Mouse (Mus musculus): ENCODE data around the gene Ctnnbip1. TPM values are rescaled to one million over a fixed set of nuclear protein-coding genes. Genes with fewer than 3 reads are reported as not detected.

The Ctnnbip1 gene
- polyA plus RNA-seq, 1 experiment from 2014 or later = 71.4 TPM

GRCm38 (mm10) chr4:149527621-149528354 is 9.8 kb downstream of the Ctnnbip1 start:
- ATAC-seq (ENCODE audit: low FRiP score, low TSS enrichment) = no peak
- 59% methylated on average over 15 of the region's 15 CpGs for WGBS
- Histone ChIP-seq H3K27ac (ENCODE audit: low read depth, low read length) (peak overlapping the region; percentile 51; the same call in 1 of the 2 replicates), H3K27me3 (ENCODE audit: control insufficient read depth, insufficient read depth, low read length) (no peaks in the 10 kb centered on the region), H3K4me3 (ENCODE audit: low read length) (no peak overlapping the region), H3K36me3 (ENCODE audit: control insufficient read depth, insufficient read depth, low read length) (no peaks in the 10 kb centered on the region; the same call in 1 of the 2 replicates), H3K4me2 (replicated peaks; ENCODE audit: low read depth, low read length) (no peak overlapping the region), H3K9ac (ENCODE audit: low read depth, low read length) (no peak overlapping the region), H3K4me1 (ENCODE audit: control insufficient read depth, insufficient read depth, low read length) (peaks cover 40% of the 10 kb centered on the region), H3K9me3 (ENCODE audit: control insufficient read depth, low read length) (no peaks in the 10 kb centered on the region)

GRCm38 (mm10) chr4:149529691-149530090 is 11.7 kb downstream of the Ctnnbip1 start:
- Histone ChIP-seq H3K9ac (ENCODE audit: low read depth, low read length) (no peak overlapping the region), H3K27me3 (ENCODE audit: control insufficient read depth, insufficient read depth, low read length) (no peaks in the 10 kb centered on the region), H3K9me3 (ENCODE audit: control insufficient read depth, low read length) (no peaks in the 10 kb centered on the region), H3K27ac (ENCODE audit: low read depth, low read length) (peak overlapping the region; percentile 59; the same call in 1 of the 2 replicates), H3K4me1 (ENCODE audit: control insufficient read depth, insufficient read depth, low read length) (peaks cover 40% of the 10 kb centered on the region), H3K4me2 (replicated peaks; ENCODE audit: low read depth, low read length) (no peak overlapping the region), H3K4me3 (ENCODE audit: low read length) (no peak overlapping the region), H3K36me3 (ENCODE audit: control insufficient read depth, insufficient read depth, low read length) (no peaks in the 10 kb centered on the region)
- ATAC-seq (ENCODE audit: low FRiP score, low TSS enrichment) = peak; percentile 19; the same call in 1 of the 2 replicates
- 31% methylated on average over 6 of the region's 6 CpGs for WGBS

- ATAC-seq (ENCODE audit: low FRiP score, low TSS enrichment) = no peak
- no peaks in the 10 kb centered on the region; the same call in 1 of the 2 replicates for H3K36me3 ChIP-seq (ENCODE audit: control insufficient read depth, insufficient read depth, low read length)
- no peaks in the 10 kb centered on the region for H3K27me3 ChIP-seq (ENCODE audit: control insufficient read depth, insufficient read depth, low read length)
- no peaks in the 10 kb centered on the region for H3K4me1 ChIP-seq (ENCODE audit: control insufficient read depth, insufficient read depth, low read length)
- no peak overlapping the region for H3K27ac ChIP-seq (ENCODE audit: low read depth, low read length)
- 84% methylated on average over 8 of the region's 8 CpGs for WGBS
- no peak overlapping the region for H3K4me2 ChIP-seq (replicated peaks; ENCODE audit: low read depth, low read length)
- H3K9ac ChIP-seq (ENCODE audit: low read depth, low read length) = no peak overlapping the region
- H3K9me3 ChIP-seq (ENCODE audit: control insufficient read depth, low read length) = no peaks in the 10 kb centered on the region
- no peak overlapping the region for H3K4me3 ChIP-seq (ENCODE audit: low read length)
Observed at GRCm38 (mm10) chr4:149539441-149539840, 21.4 kb downstream of the Ctnnbip1 start.

GRCm38 (mm10) chr4:149541935-149542334 is 23.9 kb downstream of the Ctnnbip1 start:
- WGBS = 78% methylated on average over 5 of the region's 5 CpGs
- Histone ChIP-seq H3K4me1 (ENCODE audit: control insufficient read depth, insufficient read depth, low read length) (no peaks in the 10 kb centered on the region), H3K27me3 (ENCODE audit: control insufficient read depth, insufficient read depth, low read length) (no peaks in the 10 kb centered on the region), H3K36me3 (ENCODE audit: control insufficient read depth, insufficient read depth, low read length) (peaks cover 12% of the 10 kb centered on the region), H3K4me3 (ENCODE audit: low read length) (no peak overlapping the region), H3K27ac (ENCODE audit: low read depth, low read length) (no peak overlapping the region), H3K9me3 (ENCODE audit: control insufficient read depth, low read length) (no peaks in the 10 kb centered on the region), H3K4me2 (replicated peaks; ENCODE audit: low read depth, low read length) (no peak overlapping the region), H3K9ac (ENCODE audit: low read depth, low read length) (no peak overlapping the region)
- no peak for ATAC-seq (ENCODE audit: low FRiP score, low TSS enrichment)

- Histone ChIP-seq H3K27me3 (ENCODE audit: control insufficient read depth, insufficient read depth, low read length) (no peaks in the 10 kb centered on the region), H3K4me1 (ENCODE audit: control insufficient read depth, insufficient read depth, low read length) (no peaks in the 10 kb centered on the region), H3K4me2 (replicated peaks; ENCODE audit: low read depth, low read length) (no peak overlapping the region), H3K36me3 (ENCODE audit: control insufficient read depth, insufficient read depth, low read length) (peaks cover 12% of the 10 kb centered on the region), H3K9ac (ENCODE audit: low read depth, low read length) (no peak overlapping the region), H3K27ac (ENCODE audit: low read depth, low read length) (no peak overlapping the region), H3K9me3 (ENCODE audit: control insufficient read depth, low read length) (no peaks in the 10 kb centered on the region), H3K4me3 (ENCODE audit: low read length) (no peak overlapping the region)
- 82% methylated on average over 12 of the region's 12 CpGs for WGBS
- no peak for ATAC-seq (ENCODE audit: low FRiP score, low TSS enrichment)
Observed at GRCm38 (mm10) chr4:149542431-149542830, 24.4 kb downstream of the Ctnnbip1 start.

- ATAC-seq (ENCODE audit: low FRiP score, low TSS enrichment) = 0 out of 2 replicates have a peak, but pooled peaks have one; percentile 5
- H3K4me3 ChIP-seq (ENCODE audit: low read length) = no peak overlapping the region
- no peaks in the 10 kb centered on the region for H3K4me1 ChIP-seq (ENCODE audit: control insufficient read depth, insufficient read depth, low read length)
- H3K27me3 ChIP-seq (ENCODE audit: control insufficient read depth, insufficient read depth, low read length) = no peaks in the 10 kb centered on the region
- 53% methylated on average over 10 of the region's 10 CpGs for WGBS
- no peak overlapping the region for H3K4me2 ChIP-seq (replicated peaks; ENCODE audit: low read depth, low read length)
- peaks cover 12% of the 10 kb centered on the region for H3K36me3 ChIP-seq (ENCODE audit: control insufficient read depth, insufficient read depth, low read length)
- H3K27ac ChIP-seq (ENCODE audit: low read depth, low read length) = no peak overlapping the region
- no peaks in the 10 kb centered on the region for H3K9me3 ChIP-seq (ENCODE audit: control insufficient read depth, low read length)
- no peak overlapping the region for H3K9ac ChIP-seq (ENCODE audit: low read depth, low read length)
Observed at GRCm38 (mm10) chr4:149542927-149543553, 25.0 kb downstream of the Ctnnbip1 start.

GRCm38 (mm10) chr4:149544892-149545291 is 26.9 kb downstream of the Ctnnbip1 start:
- Histone ChIP-seq H3K4me1 (ENCODE audit: control insufficient read depth, insufficient read depth, low read length) (no peaks in the 10 kb centered on the region), H3K4me2 (replicated peaks; ENCODE audit: low read depth, low read length) (no peak overlapping the region), H3K36me3 (ENCODE audit: control insufficient read depth, insufficient read depth, low read length) (peaks cover 16% of the 10 kb centered on the region), H3K9me3 (ENCODE audit: control insufficient read depth, low read length) (no peaks in the 10 kb centered on the region), H3K4me3 (ENCODE audit: low read length) (no peak overlapping the region), H3K27me3 (ENCODE audit: control insufficient read depth, insufficient read depth, low read length) (no peaks in the 10 kb centered on the region), H3K27ac (ENCODE audit: low read depth, low read length) (0 out of 2 replicates have a peak overlapping the region, but pooled peaks have one; percentile 6), H3K9ac (ENCODE audit: low read depth, low read length) (no peak overlapping the region)
- ATAC-seq (ENCODE audit: low FRiP score, low TSS enrichment) = peak; percentile 48
- WGBS = 57% methylated on average over 8 of the region's 8 CpGs

GRCm38 (mm10) chr4:149546797-149547444 is 28.9 kb downstream of the Ctnnbip1 start:
- Histone ChIP-seq H3K36me3 (ENCODE audit: control insufficient read depth, insufficient read depth, low read length) (peaks cover 16% of the 10 kb centered on the region), H3K9ac (ENCODE audit: low read depth, low read length) (no peak overlapping the region), H3K4me1 (ENCODE audit: control insufficient read depth, insufficient read depth, low read length) (no peaks in the 10 kb centered on the region), H3K4me3 (ENCODE audit: low read length) (no peak overlapping the region), H3K27me3 (ENCODE audit: control insufficient read depth, insufficient read depth, low read length) (no peaks in the 10 kb centered on the region), H3K9me3 (ENCODE audit: control insufficient read depth, low read length) (no peaks in the 10 kb centered on the region), H3K27ac (ENCODE audit: low read depth, low read length) (no peak overlapping the region), H3K4me2 (replicated peaks; ENCODE audit: low read depth, low read length) (no peak overlapping the region)
- 68% methylated on average over 9 of the region's 9 CpGs for WGBS
- no peak for ATAC-seq (ENCODE audit: low FRiP score, low TSS enrichment)

- Histone ChIP-seq H3K9me3 (ENCODE audit: control insufficient read depth, low read length) (no peaks in the 10 kb centered on the region), H3K4me3 (ENCODE audit: low read length) (no peak overlapping the region), H3K4me1 (ENCODE audit: control insufficient read depth, insufficient read depth, low read length) (no peaks in the 10 kb centered on the region), H3K4me2 (replicated peaks; ENCODE audit: low read depth, low read length) (no peak overlapping the region), H3K9ac (ENCODE audit: low read depth, low read length) (no peak overlapping the region), H3K36me3 (ENCODE audit: control insufficient read depth, insufficient read depth, low read length) (peaks cover 16% of the 10 kb centered on the region), H3K27ac (ENCODE audit: low read depth, low read length) (no peak overlapping the region), H3K27me3 (ENCODE audit: control insufficient read depth, insufficient read depth, low read length) (no peaks in the 10 kb centered on the region)
- ATAC-seq (ENCODE audit: low FRiP score, low TSS enrichment) = no peak
- 76% methylated on average over 6 of the region's 6 CpGs for WGBS
Observed at GRCm38 (mm10) chr4:149547523-149547922, 29.5 kb downstream of the Ctnnbip1 start.
